Mouse (Mus musculus): Measurements from ENCODE around the gene Dera.
"Not testable (repeated sequence)": the region's sequence is repeated elsewhere in the genome, so short reads cannot be mapped to it uniquely, and the experiment has no call there.

Dera gene

DNA sequence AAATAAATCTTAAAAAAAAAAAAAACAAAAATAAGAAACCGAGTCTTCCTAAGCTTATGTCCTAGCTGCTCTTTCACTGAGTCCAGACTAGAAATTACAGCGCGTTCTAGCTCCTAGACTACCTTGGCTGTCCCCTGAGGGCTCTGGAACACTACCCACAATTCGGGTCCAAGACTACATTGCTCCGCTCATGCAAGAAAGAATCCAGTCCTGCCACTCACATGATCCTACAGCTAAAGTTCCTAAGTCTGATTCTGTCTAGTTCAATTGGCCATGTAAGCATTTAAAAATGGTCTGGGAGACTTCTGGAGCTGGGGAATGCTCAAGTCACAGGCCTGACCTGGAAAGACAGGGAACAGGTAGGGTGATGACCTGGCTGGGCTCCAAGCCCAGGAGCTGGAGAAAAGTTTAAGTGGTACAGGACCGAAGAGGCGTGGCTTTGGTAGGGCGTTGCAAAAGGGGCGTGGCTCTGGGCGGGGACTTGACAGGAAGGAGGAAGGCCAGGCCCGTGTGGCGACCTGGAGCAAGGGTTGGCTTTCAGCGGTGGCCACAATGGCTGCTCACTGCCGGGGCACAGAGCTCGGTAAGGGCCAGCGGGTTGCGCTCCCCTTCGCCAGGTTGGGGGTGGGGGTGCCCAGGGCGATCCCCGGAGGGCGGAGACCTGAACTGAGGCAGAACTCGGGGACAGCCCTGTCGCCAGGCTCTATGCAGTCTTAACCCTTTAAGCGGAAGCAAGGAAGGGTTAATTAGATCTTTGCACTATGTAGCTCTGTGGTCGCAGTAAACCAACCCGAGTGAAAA, at the start of gene Dera:
Gene Dera (plus strand): TSS at position 491 of the 801 bp plus-strand sequence.
- peak; percentile 90 for DNase-seq (ENCODE audit: low spot score)

- no peak for DNase-seq (ENCODE audit: low spot score)
These were observed 48.1 kb upstream of the Dera start for GRCm38 (mm10) chr6:137706209-137706608.

DNA sequence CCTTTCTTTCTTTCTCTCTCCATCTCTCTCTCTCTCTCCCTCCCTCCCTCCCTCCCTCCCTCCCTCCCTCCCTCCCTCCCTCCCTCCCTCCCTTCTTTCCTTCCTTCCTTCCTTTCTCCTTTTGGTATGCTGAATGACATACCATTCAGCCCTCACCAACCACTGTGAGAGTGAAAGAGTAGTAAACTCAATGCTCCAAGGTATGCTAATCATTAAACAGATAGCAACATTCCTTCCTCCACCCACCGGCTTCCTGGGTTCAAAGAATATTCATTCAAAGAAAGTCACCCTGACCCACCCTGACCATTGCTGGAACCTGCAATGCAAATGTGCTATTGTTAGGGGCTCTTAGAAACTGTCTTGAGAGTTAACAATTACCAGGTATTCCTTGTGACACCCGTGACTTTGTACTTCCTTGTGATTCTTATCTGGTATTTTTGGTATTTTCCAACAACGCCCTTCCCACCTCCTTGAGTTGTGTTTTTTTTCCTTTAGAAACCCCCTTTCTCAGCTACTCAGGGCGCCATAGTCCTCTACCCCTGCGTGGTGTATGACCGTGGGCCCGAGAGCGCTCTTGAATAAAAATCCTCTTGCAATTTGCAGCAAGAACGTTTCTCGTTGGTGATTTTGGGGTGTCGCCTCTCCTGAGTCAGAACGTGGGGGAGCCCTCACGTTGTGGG, 45.5 kb upstream of the Dera start:
- not testable (repeated sequence) for DNase-seq (ENCODE audit: low spot score)

- DNase-seq (ENCODE audit: low spot score): peak; percentile 19
These were observed 43.9 kb upstream of the Dera start for GRCm38 (mm10) chr6:137710179-137711037.

- DNase-seq (ENCODE audit: low spot score): no peak
These were observed 41.6 kb upstream of the Dera start for GRCm38 (mm10) chr6:137712654-137713309.

- no peak for DNase-seq (ENCODE audit: low spot score)
These were observed 41.1 kb upstream of the Dera start for GRCm38 (mm10) chr6:137713310-137713664.

DNA sequence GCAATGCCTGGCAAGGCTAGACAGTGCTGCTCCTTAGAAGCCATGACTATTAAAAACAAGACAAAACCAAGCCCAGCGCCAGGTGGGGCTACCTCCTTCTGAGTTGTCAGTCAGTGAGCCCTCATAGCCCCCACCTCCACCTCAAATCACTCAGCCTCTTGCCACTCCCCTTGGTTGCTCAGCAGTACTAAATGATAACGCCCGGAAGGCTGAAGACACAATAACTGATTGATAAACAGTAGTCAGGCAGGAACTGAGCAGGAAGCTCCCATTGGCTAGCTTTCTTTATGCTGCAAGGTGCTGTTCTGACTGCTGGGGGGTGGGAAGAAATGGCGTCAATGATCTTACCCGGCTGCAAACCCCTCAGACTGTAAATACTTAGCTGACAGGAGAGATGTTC, 37.5 kb upstream of the Dera start:
- DNase-seq (ENCODE audit: low spot score): no peak

DNA sequence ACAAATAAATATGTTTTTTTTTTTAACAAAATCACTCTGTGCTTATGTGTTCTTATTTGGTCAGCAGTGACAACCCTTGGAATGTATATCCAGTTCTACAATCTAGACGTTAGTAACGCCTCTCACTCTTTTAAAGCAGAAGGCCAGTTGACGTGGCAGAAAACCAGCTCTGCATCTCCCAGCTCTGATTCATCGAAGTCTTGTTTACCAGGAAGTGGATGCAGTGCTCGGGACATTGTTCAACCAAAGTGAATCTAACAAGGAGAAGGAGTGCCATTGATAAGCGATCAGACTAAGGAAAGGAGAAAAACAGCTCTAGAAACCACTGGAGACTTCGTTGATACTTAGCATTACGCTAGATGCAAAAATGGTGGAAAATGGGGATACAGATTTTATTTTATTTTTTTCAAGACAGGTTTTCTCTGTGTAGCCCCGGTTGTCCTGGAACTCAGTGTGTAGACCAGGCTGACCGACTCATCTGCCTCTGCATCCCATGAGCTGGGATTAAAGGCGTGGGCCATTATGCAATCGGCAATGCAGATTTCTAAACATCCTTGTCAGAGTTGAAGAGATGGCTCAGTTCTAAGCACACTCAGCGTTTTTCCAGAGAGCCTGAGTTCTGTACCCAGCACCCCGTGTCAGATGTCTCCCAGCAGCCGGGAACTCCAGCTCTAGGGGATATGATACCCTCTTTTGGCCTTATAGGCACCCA, 32.0 kb upstream of the Dera start:
- DNase-seq (ENCODE audit: low spot score): no peak

DNA sequence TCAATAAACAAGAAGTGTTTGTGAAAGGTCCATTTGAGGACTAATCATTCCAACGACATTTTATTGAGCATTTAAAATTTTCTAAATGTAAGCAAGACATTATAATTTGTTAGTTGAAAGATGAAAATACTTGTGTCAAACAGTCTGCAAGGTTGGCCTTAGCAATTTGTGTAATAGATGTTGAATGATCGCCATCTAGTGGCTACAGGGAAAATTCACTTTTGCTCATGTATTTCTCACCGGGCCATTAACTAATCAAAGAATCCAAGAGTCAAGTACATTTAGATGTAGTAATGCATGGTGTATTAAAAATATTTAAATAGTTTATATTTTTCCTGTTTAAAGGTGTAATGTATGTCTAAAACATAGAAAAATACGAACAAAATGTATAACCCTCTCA, 30.4 kb upstream of the Dera start:
- DNase-seq (ENCODE audit: low spot score): peak; percentile 69

DNA sequence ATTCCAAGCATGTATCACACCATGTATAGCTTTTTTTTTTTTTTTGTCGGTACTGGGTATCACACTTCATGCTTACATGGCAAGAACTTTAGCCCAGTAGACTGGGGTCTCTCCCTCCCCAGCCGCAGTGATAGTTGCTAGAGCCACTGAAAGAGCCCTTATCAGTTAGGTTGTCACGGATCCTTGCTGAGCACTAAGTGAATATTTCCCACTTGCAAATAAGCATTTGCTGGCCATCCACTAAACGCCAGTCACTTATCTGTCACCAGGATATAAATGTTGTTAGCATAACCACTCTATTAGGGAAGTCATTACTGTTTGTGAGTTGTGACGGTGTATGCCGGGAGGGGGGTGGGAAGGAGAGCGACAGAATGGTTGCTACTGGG, 19.9 kb upstream of the Dera start:
- no peak for DNase-seq (ENCODE audit: low spot score)

DNA sequence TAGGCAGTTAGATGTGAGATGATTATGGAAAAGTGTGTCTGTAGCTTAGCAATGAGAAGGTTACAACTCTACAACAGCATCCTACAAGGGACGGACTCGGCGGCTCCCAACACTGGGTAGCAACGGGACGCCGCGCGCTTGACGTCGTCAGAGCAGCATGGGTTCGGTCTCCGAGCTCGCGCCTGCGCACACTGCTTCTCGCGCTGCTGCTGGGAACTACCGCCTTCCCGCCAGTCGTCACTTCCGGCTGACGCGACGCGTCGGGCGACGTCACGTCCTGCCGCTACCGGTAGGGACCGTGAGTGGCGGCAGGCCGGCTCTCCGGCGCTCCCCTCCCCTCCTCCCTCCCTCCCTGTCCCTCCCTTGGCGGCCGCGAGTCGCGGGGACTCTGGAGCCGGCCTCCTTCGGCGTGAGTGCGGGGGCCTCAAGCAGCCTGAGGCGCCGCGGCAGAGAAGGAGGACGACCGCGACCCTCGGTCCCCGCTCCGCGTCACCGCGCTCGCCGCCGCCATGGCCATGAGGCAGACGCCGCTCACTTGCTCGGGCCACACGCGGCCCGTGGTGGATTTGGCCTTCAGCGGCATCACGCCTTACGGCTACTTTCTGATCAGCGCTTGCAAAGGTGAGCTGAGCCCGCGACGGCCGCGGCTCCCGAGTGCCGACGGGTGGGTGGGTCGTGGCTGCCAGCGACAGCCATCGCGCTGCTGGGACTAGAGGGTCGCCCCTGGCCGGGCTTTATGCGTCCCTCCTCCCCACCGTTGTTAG, 19.3 kb upstream of the Dera start, which contains the start of gene Strap:
Gene Strap (plus strand): TSS at position 233 of the 764 bp plus-strand sequence.
- peak; percentile 94 for DNase-seq (ENCODE audit: low spot score)

GRCm38 (mm10) chr6:137735671-137736238, 18.6 kb upstream of the Dera start:
- DNase-seq (ENCODE audit: low spot score): no peak

DNA sequence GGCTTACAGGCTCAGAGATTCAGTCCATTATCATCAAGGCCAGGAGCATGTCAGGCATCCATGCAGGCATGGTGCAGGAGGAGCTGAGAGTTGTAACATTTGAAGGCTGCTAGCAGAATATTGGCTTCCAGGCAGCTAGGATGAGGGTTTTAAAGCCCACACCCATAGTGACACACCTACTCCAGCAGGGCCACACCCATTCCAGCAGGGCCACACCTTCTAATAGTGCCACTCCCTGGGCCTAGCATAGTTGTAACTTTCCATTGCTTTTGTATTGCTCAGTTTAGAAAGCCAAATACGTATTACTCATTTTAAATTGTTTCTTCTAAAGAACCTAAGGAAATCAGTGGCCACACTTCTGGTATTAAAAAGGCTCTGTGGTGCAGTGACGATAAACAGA, 13.4 kb upstream of the Dera start:
- no peak for DNase-seq (ENCODE audit: low spot score)

DNA sequence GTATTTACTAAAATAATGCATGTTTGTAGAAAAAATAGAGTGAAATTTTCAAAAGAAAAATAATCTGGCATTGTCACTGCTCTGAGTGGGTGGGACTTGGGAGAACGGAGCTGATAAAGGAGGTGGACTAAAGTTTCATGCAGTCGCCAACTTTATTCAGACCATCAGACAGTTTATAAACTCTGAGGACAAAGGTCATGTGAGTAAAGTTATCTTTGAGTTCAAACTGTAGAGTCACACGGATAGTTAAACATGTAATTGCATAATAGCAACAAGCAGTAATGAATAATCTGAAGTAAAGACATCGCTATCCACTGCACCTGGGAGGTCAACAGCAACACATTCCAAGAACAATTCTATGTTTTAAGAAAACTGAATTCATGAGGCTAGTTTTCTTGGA, 9.6 kb upstream of the Dera start:
- no peak for DNase-seq (ENCODE audit: low spot score)

DNA sequence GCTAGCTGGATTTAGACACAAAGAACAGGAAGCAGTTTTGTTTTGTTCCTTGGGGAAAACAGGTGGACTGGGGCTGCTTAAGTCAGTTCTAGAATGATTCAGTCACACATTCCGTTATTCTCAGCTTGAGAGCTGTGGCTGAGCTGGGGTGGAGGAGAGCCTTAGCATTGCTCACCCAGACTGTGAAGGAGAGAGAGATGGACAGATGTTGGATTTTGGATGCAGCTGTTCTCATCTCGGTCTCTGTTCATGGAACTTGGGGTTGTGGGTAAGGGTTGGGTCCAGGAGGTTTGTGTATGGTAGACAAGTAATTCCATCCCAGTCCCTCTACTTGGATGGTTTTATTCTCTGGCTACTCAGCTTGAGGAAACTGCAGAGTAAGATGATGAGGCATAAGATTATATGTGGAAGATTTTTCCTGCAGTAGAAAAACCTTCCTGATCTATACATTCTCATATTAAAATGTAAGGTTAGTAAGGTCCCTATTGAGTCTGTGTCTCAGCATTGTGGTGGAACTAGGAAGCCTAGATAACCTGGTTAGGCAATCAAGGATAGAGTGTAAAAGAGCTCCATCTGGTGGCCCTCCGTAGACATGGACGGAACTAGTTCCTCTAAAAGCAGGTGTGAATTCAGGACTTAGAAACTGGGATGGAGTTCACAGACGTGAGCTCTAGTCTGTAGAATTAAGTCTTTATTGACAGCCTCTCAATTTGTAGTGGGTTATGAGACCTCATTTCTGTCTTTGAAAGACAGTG, 7.0 kb upstream of the Dera start:
- DNase-seq (ENCODE audit: low spot score): no peak

GRCm38 (mm10) chr6:137751551-137752274, 2.6 kb upstream of the Dera start:
- DNase-seq (ENCODE audit: low spot score): no peak

GRCm38 (mm10) chr6:137752275-137752655, 2.1 kb upstream of the Dera start:
- DNase-seq (ENCODE audit: low spot score): no peak

- no peak for DNase-seq (ENCODE audit: low spot score)
These were observed 499 bp downstream of the Dera start for GRCm38 (mm10) chr6:137754857-137755232.

GRCm38 (mm10) chr6:137756310-137756709, 2.0 kb downstream of the Dera start:
- DNase-seq (ENCODE audit: low spot score): no peak

Data from lung, postnatal 25 days (tissue).